Mouse (Mus musculus) skeletal muscle tissue, adult 2 months (tissue): ENCODE data around the gene Sez6l.

Experiments used
- DNase-seq: peaks from one replicate; pipeline ENCODE4 v3.0.0-alpha.2; 2012; ENCODE audit warnings: low read depth, low spot score

The Sez6l gene

GRCm38 (mm10) chr5:112576993-112577670 lies at the start of gene Sez6l:
TSS of gene Sez6l (minus strand) at chr5:112577185.
- no peak for DNase-seq

- DNase-seq: no peak
These were observed 48.7 kb upstream of the Sez6l start for GRCm38 (mm10) chr5:112625555-112626160.

GRCm38 (mm10) chr5:112622946-112623345 lies 46.0 kb upstream of the Sez6l start:
- no peak for DNase-seq

GRCm38 (mm10) chr5:112620256-112620655 lies 43.3 kb upstream of the Sez6l start:
- DNase-seq: no peak

GRCm38 (mm10) chr5:112619344-112619743 lies 42.4 kb upstream of the Sez6l start:
- no peak for DNase-seq

GRCm38 (mm10) chr5:112617602-112618247 lies 40.7 kb upstream of the Sez6l start:
- DNase-seq: no peak

GRCm38 (mm10) chr5:112615946-112616617 lies 39.1 kb upstream of the Sez6l start:
- no peak for DNase-seq

GRCm38 (mm10) chr5:112607867-112608516 lies 31.0 kb upstream of the Sez6l start:
- peak; percentile 31 for DNase-seq

GRCm38 (mm10) chr5:112607119-112607518 lies 30.1 kb upstream of the Sez6l start:
- DNase-seq: no peak

GRCm38 (mm10) chr5:112605371-112605770 lies 28.4 kb upstream of the Sez6l start:
- DNase-seq: no peak

GRCm38 (mm10) chr5:112604251-112604650 lies 27.3 kb upstream of the Sez6l start:
- peak; percentile 12 for DNase-seq

- no peak for DNase-seq
These were observed 26.6 kb upstream of the Sez6l start for GRCm38 (mm10) chr5:112603594-112603993.

GRCm38 (mm10) chr5:112600309-112600939 lies 23.4 kb upstream of the Sez6l start:
- no peak for DNase-seq

- DNase-seq: no peak
These were observed 22.7 kb upstream of the Sez6l start for GRCm38 (mm10) chr5:112599538-112600308.

- no peak for DNase-seq
These were observed 20.9 kb upstream of the Sez6l start for GRCm38 (mm10) chr5:112597876-112598275.

GRCm38 (mm10) chr5:112597307-112597706 lies 20.3 kb upstream of the Sez6l start:
- DNase-seq: no peak

- no peak for DNase-seq
These were observed 19.7 kb upstream of the Sez6l start for GRCm38 (mm10) chr5:112596729-112597128.

GRCm38 (mm10) chr5:112595701-112596632 lies 19.0 kb upstream of the Sez6l start:
- no peak for DNase-seq

- DNase-seq: no peak
These were observed 14.7 kb upstream of the Sez6l start for GRCm38 (mm10) chr5:112591706-112592105.
